In the genomic region with DNA sequence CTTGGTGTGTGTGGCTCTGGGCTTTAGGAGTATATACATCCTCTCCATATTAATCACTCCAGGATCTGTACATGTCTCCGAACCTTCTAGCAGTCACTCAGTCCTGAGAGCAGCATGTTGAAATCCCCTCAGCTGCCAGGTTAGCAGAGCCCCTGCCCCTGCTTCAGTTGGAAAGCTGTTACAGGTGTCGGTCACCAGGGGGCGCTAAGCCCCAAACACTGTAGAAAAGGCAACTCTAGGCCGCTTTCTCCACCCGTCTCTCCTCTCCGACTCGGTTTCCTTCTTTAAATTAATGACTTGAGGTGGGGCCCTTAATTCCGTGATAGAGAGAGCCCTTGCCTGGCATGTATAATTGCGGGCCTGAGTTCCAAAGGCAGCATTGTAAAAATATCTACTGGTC, we compare ENCODE assay signal across 8 mouse cellular contexts. TPM values are rescaled to one million over a fixed set of nuclear protein-coding genes. Genes with fewer than 3 reads are reported as not detected.
DNase-seq lines count a peak whose midpoint lies in the region; ATAC-seq and TF ChIP-seq lines count a peak whose summit lies in the region.

No protein-coding gene starts in this region.

- H3K4me1 ChIP-seq in midbrain, embryonic 16.5 days (ENCODE audit: control insufficient read depth, insufficient read depth, low read length), result no peaks in the 10 kb centered on the region
- H3K4me1 ChIP-seq in stomach, embryonic 14.5 days (ENCODE audit: control insufficient read depth, insufficient read depth, low read length), result peaks cover 10% of the 10 kb centered on the region; the same call in 1 of the 2 replicates

- TF ChIP-seq CTCF in gastrocnemius, adult 2 months (IDR thresholded peaks at IDR 0.05), result no peak; the same call in 1 of the 2 replicates

- no peaks in the 10 kb centered on the region for H3K9me3 ChIP-seq in midbrain, embryonic 16.5 days (replicated peaks; ENCODE audit: control insufficient read depth, low read length, poor library complexity, severe bottlenecking)
- H3K9me3 ChIP-seq in stomach, embryonic 14.5 days (ENCODE audit: control insufficient read depth, low read depth, low read length), result no peaks in the 10 kb centered on the region

- DNase-seq in 3T3-L1 (ENCODE audit: low read depth, low spot score), result peak; percentile 79
- DNase-seq in MEL-GATA-1-ER (ENCODE audit: extremely low read depth, low read depth), result peak; percentile 21
- peak; percentile 75 for DNase-seq in cerebellum, postnatal 36 days
- DNase-seq in gastrocnemius, adult 2 months, result peak; percentile 74
- peak; percentile 74 for DNase-seq in liver

- H3K4me3 ChIP-seq in gastrocnemius, adult 2 months, result peak overlapping the region; percentile 69
- H3K4me3 ChIP-seq in midbrain, embryonic 16.5 days (ENCODE audit: low read depth, low read length), result peak overlapping the region; percentile 20
- no peak overlapping the region for H3K4me3 ChIP-seq in stomach, embryonic 14.5 days (ENCODE audit: low read depth, low read length)

- peak overlapping the region; percentile 45 for H3K4me2 ChIP-seq in midbrain, embryonic 16.5 days (ENCODE audit: low read length)
- H3K4me2 ChIP-seq in stomach, embryonic 14.5 days (replicated peaks; ENCODE audit: low read depth, low read length), result peak overlapping the region; percentile 19; the same call in 1 of the 2 replicates

- 15% methylated on average over 9 of the region's 9 CpGs for WGBS in midbrain, embryonic 16.5 days
- 10% methylated on average over 9 of the region's 9 CpGs for WGBS in stomach, embryonic 14.5 days

- H3K36me3 ChIP-seq in midbrain, embryonic 16.5 days (ENCODE audit: control insufficient read depth, insufficient read depth, low read length), result peaks cover 11% of the 10 kb centered on the region
- H3K36me3 ChIP-seq in stomach, embryonic 14.5 days (ENCODE audit: control insufficient read depth, insufficient read depth, low read length), result peaks cover 48% of the 10 kb centered on the region

- peak overlapping the region; percentile 47; the same call in 1 of the 2 replicates for H3K9ac ChIP-seq in midbrain, embryonic 16.5 days (ENCODE audit: low read depth, low read length)
- no peak overlapping the region for H3K9ac ChIP-seq in stomach, embryonic 14.5 days (replicated peaks; ENCODE audit: low read depth, low read length)

- H3K27ac ChIP-seq in gastrocnemius, adult 2 months, result peak overlapping the region; percentile 91
- peak overlapping the region; percentile 6; the same call in 1 of the 2 replicates for H3K27ac ChIP-seq in midbrain, embryonic 16.5 days (ENCODE audit: low read length)
- peak overlapping the region; percentile 55; the same call in 1 of the 2 replicates for H3K27ac ChIP-seq in stomach, embryonic 14.5 days (ENCODE audit: low read length)

- intact Hi-C loops in gastrocnemius, adult 2 months (cut with DNase I), result loop anchor here (5.0 kb wide), 1 partner anchor 239 kb away; a partner anchor contains a TSS

- ATAC-seq in inflammation-experienced regulatory T-cells, adult 6 months, result peak; percentile 49
- ATAC-seq in midbrain, embryonic 16.5 days, result peak; percentile 43; the same call in 1 of the 2 replicates
- no peak for ATAC-seq in stomach, embryonic 14.5 days (ENCODE audit: insufficient number of reproducible peaks, insufficient read depth, low FRiP score, low read depth)

- H3K27me3 ChIP-seq in midbrain, embryonic 16.5 days (ENCODE audit: control insufficient read depth, insufficient read depth, low read depth, low read length), result no peaks in the 10 kb centered on the region
- H3K27me3 ChIP-seq in stomach, embryonic 14.5 days (ENCODE audit: control insufficient read depth, insufficient read depth, low read length), result no peaks in the 10 kb centered on the region

RNA-seq across cellular contexts. Expression of a gene that starts 6.4 kb away (rescaled TPM):
- 10 to 100 TPM; 11.1 to 12.8 TPM for total RNA-seq in gastrocnemius, adult 2 months (2021)
- polyA plus RNA-seq in inflammation-experienced regulatory T-cells, adult 6 months (2017; shearing (Covaris generic)), result 1 to 10 TPM; 2.4 to 3.7 (median 2.5) TPM
- 31.1 and 34.4 TPM in 2 replicates for polyA plus RNA-seq in midbrain, embryonic 16.5 days (2015; fragmentation: Nextera tagmentation; extraction: Ambion mirVana)
- 26.5 and 30.1 TPM in 2 replicates for polyA plus RNA-seq in stomach, embryonic 14.5 days (2014; fragmentation: Nextera tagmentation; extraction: Ambion mirVana)

RNA-seq across cellular contexts. Expression of a gene that starts 24.0 kb away (rescaled TPM):
- 10 to 100 TPM; 32.6 to 37.3 TPM for total RNA-seq in gastrocnemius, adult 2 months (2021)
- 10 to 100 TPM; 61.6 to 72.9 (median 72.1) TPM for polyA plus RNA-seq in inflammation-experienced regulatory T-cells, adult 6 months (2017; shearing (Covaris generic))
- polyA plus RNA-seq in midbrain, embryonic 16.5 days (2015; fragmentation: Nextera tagmentation; extraction: Ambion mirVana), result 181 and 187 TPM in 2 replicates
- polyA plus RNA-seq in stomach, embryonic 14.5 days (2014; fragmentation: Nextera tagmentation; extraction: Ambion mirVana), result 120 and 122 TPM in 2 replicates

RNA-seq across cellular contexts. Expression of a gene that starts 42.8 kb away (rescaled TPM):
- 10 to 100 TPM in 1 of 2 experiments, 1 to 10 TPM in 1; 6.7 to 26.8 TPM for total RNA-seq in gastrocnemius, adult 2 months (2021)
- under 1 TPM in 1 of 3 experiments, not detected in 2; 0.91 TPM for polyA plus RNA-seq in inflammation-experienced regulatory T-cells, adult 6 months (2017; shearing (Covaris generic))
- 23.7 and 35.7 TPM in 2 replicates for polyA plus RNA-seq in midbrain, embryonic 16.5 days (2015; fragmentation: Nextera tagmentation; extraction: Ambion mirVana)
- 147 and 150 TPM in 2 replicates for polyA plus RNA-seq in stomach, embryonic 14.5 days (2014; fragmentation: Nextera tagmentation; extraction: Ambion mirVana)

Comparison
In these comparisons a context has a peak if more than half of its experiments do, and no peak if none do; other contexts are left out.
1. DNase-seq: peak in every context shown above with its lines; median percentile 79 in 3T3-L1; 75 in cerebellum, postnatal 36 days; 74 in gastrocnemius, adult 2 months; 74 in liver; 21 in MEL-GATA-1-ER.
2. H3K27ac ChIP-seq: peak in every context shown above with its lines; median percentile 91 in gastrocnemius, adult 2 months; 55 in stomach, embryonic 14.5 days; 6 in midbrain, embryonic 16.5 days.
3. RNA of a gene that starts 42.8 kb away (polyA plus RNA-seq): 147 to 150 TPM in stomach, embryonic 14.5 days and 23.7 to 35.7 TPM in midbrain, embryonic 16.5 days; 0.91 TPM in inflammation-experienced regulatory T-cells, adult 6 months; every median in the first group is over 10 times any median in the second.